Mouse (Mus musculus): ENCODE data around the gene Naa15.

The Naa15 gene

DNA sequence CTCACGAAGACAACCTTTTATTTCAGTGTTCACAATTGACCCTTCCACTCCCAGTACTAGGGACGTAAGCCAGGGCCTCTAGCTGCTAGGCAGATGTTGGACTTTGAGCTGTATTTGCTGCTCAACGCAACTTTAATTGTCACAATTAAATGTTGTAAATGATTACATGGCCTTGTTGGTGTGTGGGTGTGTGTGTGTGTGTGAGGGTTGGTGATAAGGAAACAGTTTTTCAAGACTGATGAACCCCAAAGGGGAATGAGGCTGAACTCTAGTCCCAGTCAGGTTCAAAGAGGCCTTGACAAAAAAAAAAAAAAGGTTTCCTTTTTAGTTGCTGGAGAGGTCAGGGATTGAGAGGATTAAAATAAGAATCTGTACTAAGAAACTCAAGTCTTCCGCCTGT, 102.5 kb downstream of the Naa15 start:
- DNase-seq (ENCODE audit: low spot score) = no peak

DNA sequence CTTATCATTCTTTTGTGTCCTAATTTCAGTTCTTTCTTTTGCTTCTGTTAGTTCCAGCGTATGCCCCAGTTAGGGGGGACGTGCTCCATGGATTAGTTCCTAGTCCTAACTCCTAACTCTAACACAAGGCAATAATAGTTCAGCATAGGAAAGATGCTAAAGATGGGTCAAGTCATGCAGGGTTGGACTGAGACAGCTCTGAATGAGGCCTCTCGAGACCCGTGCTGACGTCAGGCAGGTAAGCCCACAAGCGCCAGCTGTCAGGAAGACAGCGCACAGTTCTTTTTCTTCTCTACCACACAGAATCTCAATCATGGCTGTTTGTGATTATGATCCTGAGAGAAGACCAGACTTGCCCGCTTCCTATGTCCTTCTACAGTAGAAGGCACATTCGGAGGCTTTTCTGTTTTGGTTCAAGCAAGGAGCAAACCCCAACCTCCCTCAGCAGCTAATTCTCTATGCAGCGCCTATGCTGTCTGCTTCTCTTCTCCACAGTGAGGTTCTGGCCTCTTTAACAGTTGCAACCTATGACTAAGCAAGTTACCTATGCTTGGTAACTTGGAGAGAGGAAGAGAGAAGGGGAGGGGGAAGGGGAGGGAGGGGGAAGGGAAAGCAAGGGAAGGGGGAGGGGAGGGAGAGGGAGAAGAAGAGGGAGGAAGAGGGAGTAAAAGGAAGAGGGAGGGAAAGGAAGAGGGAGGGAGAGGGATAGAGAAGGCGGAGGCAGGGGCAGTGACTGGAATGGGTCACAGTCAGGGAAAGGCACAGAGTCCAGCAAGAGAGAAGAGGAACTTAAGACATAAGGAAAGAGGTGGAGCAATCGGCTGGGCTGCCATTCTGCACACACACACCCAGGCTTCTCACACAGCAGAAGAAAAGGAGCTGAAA, 103.2 kb downstream of the Naa15 start:
- DNase-seq (ENCODE audit: low spot score) = no peak

DNA sequence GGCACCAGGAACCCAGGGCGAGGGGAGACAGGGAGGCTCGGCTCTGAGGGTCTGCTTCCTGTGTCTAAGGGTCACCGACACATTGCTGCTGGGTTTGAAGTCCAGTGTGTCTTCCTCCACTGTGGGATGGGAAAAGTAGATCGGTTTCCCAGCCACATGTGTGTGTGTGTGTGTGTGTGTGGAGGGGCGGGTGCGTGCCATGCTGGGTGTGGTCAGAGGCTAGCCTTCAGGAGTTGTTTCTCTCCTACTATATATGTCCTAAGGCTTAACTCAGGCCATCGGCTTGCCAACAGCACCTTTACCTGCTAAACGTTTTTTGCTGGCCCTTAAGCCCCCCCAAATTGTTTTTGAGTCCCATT, 103.8 kb downstream of the Naa15 start:
- no peak for DNase-seq (ENCODE audit: low spot score)

DNA sequence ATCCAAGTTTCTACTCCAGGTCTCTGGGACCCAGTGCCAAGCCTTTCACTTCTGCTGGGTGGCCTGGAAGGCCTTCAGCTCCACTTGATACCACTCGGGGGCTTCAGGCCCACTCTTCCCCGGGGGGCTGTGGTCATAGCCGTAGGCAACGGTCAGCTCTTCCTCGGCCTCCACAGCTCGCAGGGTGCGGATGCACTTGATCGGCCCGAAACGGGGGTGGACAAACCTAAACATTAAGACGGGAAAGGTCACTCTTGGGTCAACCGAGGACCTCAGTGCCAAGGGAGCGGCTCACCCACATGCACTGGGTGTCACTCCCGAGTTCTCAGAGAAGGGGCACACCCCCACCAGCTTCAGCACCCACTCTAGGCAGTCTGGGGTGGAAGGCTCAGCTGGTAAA, 106.3 kb downstream of the Naa15 start:
- no peak for DNase-seq (ENCODE audit: low spot score)

DNA sequence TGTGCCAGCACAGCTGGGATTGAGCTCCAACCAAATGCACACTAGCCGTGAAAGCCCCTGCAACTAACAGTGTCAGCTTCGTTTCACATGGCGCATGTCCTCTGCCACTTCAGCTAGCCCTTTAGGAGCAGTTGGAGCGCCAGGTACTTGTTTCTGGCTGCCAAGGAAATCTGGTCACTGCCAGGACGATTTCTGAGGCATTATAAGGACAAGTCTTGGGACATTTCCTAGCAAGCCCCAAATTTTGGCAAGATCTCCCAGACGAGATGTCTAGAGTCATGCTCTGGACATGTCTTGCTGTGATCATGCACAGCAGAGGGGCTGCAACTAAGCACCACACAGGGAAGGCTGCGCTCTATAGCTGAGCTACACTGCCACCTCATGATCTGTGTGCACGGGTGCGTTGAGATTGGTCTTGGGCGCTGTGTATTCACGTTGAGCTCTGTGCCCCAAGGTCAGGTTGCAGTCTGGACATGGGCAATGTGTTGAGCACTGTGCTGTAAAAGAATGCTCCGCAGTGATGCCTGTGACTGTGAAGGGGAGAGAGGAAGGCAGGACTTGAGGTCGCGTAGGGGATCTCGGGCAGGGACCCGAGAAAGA, 110.3 kb downstream of the Naa15 start:
- no peak for DNase-seq (ENCODE audit: low spot score)

All from lung, postnatal 25 days (tissue).